Mouse (Mus musculus) kidney, postnatal 0 days (tissue): ENCODE data around the gene Rapsn. TPM values are rescaled to one million over a fixed set of nuclear protein-coding genes. Genes with fewer than 3 reads are reported as not detected.
"Not testable (repeated sequence)": the region's sequence is repeated elsewhere in the genome, so short reads cannot be mapped to it uniquely, and the experiment has no call there.

ENCODE experiments used
- ATAC-seq: fragments of 200-750 bp; cut with Nextera tagmentation; replicated peaks from 2 replicates; pipeline ENCODE4 v1.8.0; 2017; ENCODE audit warnings: low read depth, moderate number of reproducible peaks, moderate TSS enrichment, moderate library complexity; ENCODE audit not compliant: low FRiP score
- DNase-seq: peaks from one replicate; pipeline ENCODE4 v3.0.0-alpha.2; 2016; ENCODE audit warnings: low spot score
- H3K27ac ChIP-seq: fragments of 300-500 bp; sonication (generic); 2 replicates; pipeline ENCODE4 v1.5.1; 2014; ENCODE audit warnings: mild to moderate bottlenecking
- H3K27me3 ChIP-seq: fragments of 300-500 bp; sonication (generic); 2 replicates; pipeline ENCODE4 v1.6.1; 2014; ENCODE audit warnings: low read length, mixed read lengths; ENCODE audit not compliant: insufficient read depth
- H3K36me3 ChIP-seq: fragments of 300-500 bp; sonication (generic); 2 replicates; pipeline ENCODE4 v1.6.1; 2014; ENCODE audit warnings: low read length, mixed read lengths; ENCODE audit not compliant: insufficient read depth
- H3K4me1 ChIP-seq: fragments of 300-500 bp; sonication (generic); replicated peaks from 2 replicates; pipeline ENCODE4 v1.6.1; 2014; ENCODE audit warnings: antibody characterized with exemption, low read length, mixed read lengths; ENCODE audit not compliant: insufficient read depth
- H3K4me2 ChIP-seq: fragments of 300-500 bp; sonication (generic); 2 replicates; pipeline ENCODE4 v1.6.1; 2014; ENCODE audit warnings: mild to moderate bottlenecking, low read length, moderate library complexity, mixed read lengths
- H3K4me3 ChIP-seq: fragments of 300-500 bp; sonication (generic); replicated peaks from 2 replicates; pipeline ENCODE4 v1.5.1; 2014; ENCODE audit warnings: low read depth, low read length
- H3K9ac ChIP-seq: fragments of 300-500 bp; sonication (generic); 2 replicates; pipeline ENCODE4 v1.6.1; 2014; ENCODE audit warnings: low read depth, low read length
- H3K9me3 ChIP-seq: fragments of 300-500 bp; sonication (generic); replicated peaks from 2 replicates; pipeline ENCODE4 v1.6.1; 2016; ENCODE audit warnings: low read length, inconsistent platforms, mixed read lengths
- CTCF ChIP-seq: IDR thresholded peaks from 2 replicates; pipeline ENCODE4 v1.5.1; 2016; ENCODE audit warnings: antibody characterized with exemption, low read depth, mild to moderate bottlenecking, moderate library complexity
- WGBS: fragments of 180-500 bp; shearing (Covaris S2); extraction: QIAGEN DNeasy Blood & Tissue Kit; methylation state at CpG from one replicate; pipeline ENCODE4 v1.1.7; 2014; 5-methylcytosine and 5-hydroxymethylcytosine counted together
- polyA plus RNA-seq: library from polyadenylated mRNA; unstranded; fragments of >200 nt; fragmentation: Nextera tagmentation; extraction: Ambion mirVana; gene quantifications from 2 replicates; pipeline ENCODE4 v1.2.1, GENCODE M21; 2015

Gene Rapsn
- polyA plus RNA-seq, 1 experiment from 2014 or later: 5.7 TPM

DNA sequence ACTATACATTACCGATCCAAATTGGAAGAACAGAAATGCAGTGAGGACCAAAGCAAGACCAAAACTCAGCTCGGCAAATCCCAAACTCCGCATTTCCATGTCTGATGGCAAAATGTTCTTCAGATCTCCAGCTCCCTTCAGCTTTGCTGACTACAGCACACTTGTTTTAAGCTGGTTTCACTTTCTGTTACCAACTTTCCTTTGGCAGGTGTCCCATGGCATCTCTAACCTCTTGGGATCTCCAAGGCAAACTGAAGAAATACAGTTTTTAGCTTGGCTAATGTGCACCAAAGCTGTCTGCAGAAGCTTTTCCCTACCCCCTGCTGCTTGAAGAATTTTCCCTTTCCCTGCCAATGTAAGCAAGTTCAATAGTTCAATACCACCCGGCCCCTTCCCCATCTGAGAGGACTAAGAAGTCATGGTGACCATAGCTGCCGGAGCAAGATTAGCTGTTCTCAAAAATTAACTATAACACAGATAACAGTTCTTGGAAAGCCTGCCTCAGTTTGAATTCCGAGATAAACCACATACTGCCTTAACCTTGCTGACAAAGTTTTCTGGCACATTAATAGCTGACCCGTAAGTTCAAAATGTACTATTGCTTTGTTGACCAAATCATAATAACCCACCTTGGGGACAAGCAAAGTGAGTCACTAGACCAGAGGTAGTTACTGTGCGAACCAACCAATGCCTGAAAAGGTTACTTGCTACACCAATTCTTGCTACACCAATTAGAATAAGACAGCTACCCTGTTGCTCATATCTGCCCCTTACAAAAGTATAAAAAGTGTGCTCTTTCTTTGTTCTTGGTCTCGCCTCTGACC, 7.8 kb upstream of the Rapsn start:
- no peak for DNase-seq
- 92% methylated on average over 9 of the region's 9 CpGs for WGBS
- Histone ChIP-seq H3K27me3 (no peaks in the 10 kb centered on the region), H3K9me3 (no peaks in the 10 kb centered on the region), H3K4me2 (no peak overlapping the region), H3K27ac (no peak overlapping the region), H3K36me3 (no peaks in the 10 kb centered on the region), H3K9ac (no peak overlapping the region), H3K4me3 (no peak overlapping the region), H3K4me1 (no peaks in the 10 kb centered on the region)
- TF ChIP-seq CTCF: no peak
- no peak for ATAC-seq

DNA sequence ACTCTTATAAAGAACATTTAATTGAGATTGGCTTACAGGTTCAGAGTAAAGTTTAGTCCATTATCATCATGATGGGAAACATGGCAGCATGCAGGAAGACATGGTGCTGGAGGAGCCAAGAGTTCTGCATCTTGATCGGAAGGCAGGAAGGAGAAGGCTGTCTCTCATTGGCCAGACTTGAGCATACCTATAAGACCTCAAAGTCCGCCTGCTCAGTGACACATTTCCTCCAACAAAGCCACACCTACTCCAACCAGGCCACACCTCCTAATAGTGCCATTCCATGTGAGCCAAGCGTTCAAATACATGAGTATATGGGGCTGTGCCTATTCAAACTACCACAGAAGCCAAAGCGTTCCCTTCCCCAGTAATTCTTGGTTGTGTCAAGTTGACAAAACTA, 4.2 kb upstream of the Rapsn start:
- Histone ChIP-seq H3K4me2 (no peak overlapping the region), H3K4me3 (no peak overlapping the region), H3K9me3 (no peaks in the 10 kb centered on the region), H3K27ac (no peak overlapping the region), H3K27me3 (no peaks in the 10 kb centered on the region), H3K36me3 (no peaks in the 10 kb centered on the region), H3K9ac (no peak overlapping the region), H3K4me1 (no peaks in the 10 kb centered on the region; the same call in 1 of the 2 replicates)
- ATAC-seq (no peak), DNase-seq (no peak)
- 79% methylated on average over 4 of the region's 4 CpGs for WGBS
- no peak for TF ChIP-seq CTCF

DNA sequence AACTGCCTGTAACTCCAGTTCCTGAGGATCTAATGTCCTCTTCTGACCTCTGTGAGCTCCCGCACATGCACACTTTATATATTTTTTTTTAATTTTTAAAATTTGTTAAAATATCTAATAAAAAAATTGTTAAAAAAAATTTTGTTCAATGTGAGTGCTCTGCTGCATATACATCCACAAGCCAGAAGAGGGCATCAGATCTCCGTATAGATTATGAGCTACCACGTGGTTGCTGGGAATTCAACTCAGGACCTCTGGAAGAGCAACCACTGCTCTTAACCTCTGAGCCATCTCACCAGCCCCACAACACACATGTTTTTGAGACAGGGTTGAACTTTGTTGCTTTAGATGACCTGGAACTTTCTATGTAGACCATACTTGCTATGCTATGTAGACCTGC, 2.4 kb upstream of the Rapsn start:
- Histone ChIP-seq H3K9ac (no peak overlapping the region), H3K4me1 (no peaks in the 10 kb centered on the region; the same call in 1 of the 2 replicates), H3K36me3 (no peaks in the 10 kb centered on the region), H3K4me3 (no peak overlapping the region), H3K27ac (no peak overlapping the region), H3K4me2 (no peak overlapping the region), H3K9me3 (no peaks in the 10 kb centered on the region), H3K27me3 (no peaks in the 10 kb centered on the region)
- ATAC-seq: no peak
- 21% methylated on average over 3 of the region's 3 CpGs for WGBS
- peak; percentile 55 for TF ChIP-seq CTCF
- DNase-seq: peak; percentile 37

DNA sequence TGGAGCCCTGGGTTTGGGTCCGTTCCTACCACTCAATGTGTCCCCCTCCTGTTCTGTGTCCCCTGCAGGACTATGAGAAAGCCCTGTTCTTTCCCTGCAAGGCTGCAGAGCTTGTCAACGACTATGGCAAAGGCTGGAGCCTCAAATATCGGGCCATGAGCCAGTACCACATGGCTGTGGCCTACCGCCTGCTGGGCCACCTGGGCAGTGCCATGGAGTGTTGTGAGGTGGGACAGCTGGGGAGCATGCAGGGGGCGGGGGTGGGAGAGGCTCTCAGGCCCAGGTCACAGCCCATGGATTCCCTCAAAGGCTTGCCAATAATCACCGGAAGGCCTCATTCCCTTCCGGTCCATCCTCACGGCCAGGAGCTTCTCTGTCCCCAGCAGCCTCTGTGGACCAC, 6.4 kb downstream of the Rapsn start:
- no peak for DNase-seq
- Histone ChIP-seq H3K9ac (no peak overlapping the region), H3K4me2 (no peak overlapping the region), H3K4me3 (no peak overlapping the region), H3K27ac (no peak overlapping the region), H3K27me3 (no peaks in the 10 kb centered on the region), H3K9me3 (no peaks in the 10 kb centered on the region), H3K4me1 (peaks cover 3% of the 10 kb centered on the region; the same call in 1 of the 2 replicates), H3K36me3 (no peaks in the 10 kb centered on the region)
- no peak for ATAC-seq
- 77% methylated on average over 8 of the region's 8 CpGs for WGBS
- no peak for TF ChIP-seq CTCF

DNA sequence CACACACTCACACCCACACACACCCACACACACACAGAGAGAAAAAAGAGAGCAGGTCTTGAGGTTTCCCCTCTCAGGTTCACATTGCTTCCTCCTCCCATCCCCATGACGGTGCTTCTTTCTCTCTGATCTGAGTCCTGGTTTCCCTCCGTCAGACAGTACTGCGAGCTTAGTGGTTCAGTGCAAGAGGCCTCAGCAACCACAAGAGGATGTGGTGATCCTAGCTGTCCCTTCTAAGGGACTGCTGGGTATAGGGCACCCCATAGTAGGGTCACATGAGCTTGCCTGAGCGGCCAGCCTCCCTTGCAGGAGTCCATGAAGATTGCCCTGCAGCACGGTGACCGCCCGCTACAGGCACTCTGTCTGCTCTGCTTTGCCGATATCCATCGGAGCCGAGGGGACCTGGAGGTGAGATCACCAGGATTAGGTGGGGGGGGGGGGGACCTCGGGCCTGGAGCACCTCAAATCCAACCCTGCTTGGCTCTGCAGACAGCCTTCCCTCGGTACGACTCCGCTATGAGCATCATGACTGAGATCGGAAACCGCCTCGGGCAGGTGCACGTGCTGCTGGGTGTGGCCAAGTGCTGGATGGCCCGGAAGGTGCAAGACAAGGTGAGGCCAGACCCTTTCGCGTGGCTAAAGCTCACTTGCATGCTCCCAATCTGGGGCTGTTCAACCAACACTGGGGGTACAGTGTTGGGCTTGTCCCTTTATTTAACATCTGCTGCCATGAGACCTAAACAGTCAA, 7.4 kb downstream of the Rapsn start:
- H3K36me3 ChIP-seq: no peaks in the 10 kb centered on the region
- TF ChIP-seq CTCF: no peak
- peak; percentile 15; the same call in 1 of the 2 replicates for ATAC-seq

GRCm38 (mm10) chr2:91044727-91045126, 9.3 kb downstream of the Rapsn start:
- WGBS: 74% methylated on average over 13 of the region's 13 CpGs
- Histone ChIP-seq H3K27me3 (no peaks in the 10 kb centered on the region), H3K36me3 (no peaks in the 10 kb centered on the region), H3K27ac (no peak overlapping the region), H3K4me2 (no peak overlapping the region), H3K9ac (no peak overlapping the region), H3K4me1 (peaks cover 5% of the 10 kb centered on the region; the same call in 1 of the 2 replicates), H3K9me3 (no peaks in the 10 kb centered on the region), H3K4me3 (no peak overlapping the region)
- TF ChIP-seq CTCF: no peak
- DNase-seq: no peak
- ATAC-seq: no peak

More for the DNA sequence above, 7.4 kb downstream of the Rapsn start:
- no peak overlapping the region for H3K9ac ChIP-seq
- 66% methylated on average over 21 of the region's 21 CpGs for WGBS
- peaks cover 5% of the 10 kb centered on the region; the same call in 1 of the 2 replicates for H3K4me1 ChIP-seq
- H3K4me2 ChIP-seq: no peak overlapping the region
- H3K27me3 ChIP-seq: no peaks in the 10 kb centered on the region
- H3K4me3 ChIP-seq: no peak overlapping the region
- no peaks in the 10 kb centered on the region for H3K9me3 ChIP-seq
- H3K27ac ChIP-seq: no peak overlapping the region
- no peak for DNase-seq

- not testable (repeated sequence) for DNase-seq, H3K27me3 ChIP-seq, H3K4me1 ChIP-seq, H3K27ac ChIP-seq, H3K36me3 ChIP-seq, H3K9ac ChIP-seq, H3K9me3 ChIP-seq, ATAC-seq, H3K4me3 ChIP-seq, H3K4me2 ChIP-seq
- 75% methylated on average over 1 of the region's 1 CpGs for WGBS
Measured at GRCm38 (mm10) chr2:91045805-91046204, 10.4 kb downstream of the Rapsn start.
